Mouse (Mus musculus): ENCODE data around the gene Ice1. TPM values are rescaled to one million over a fixed set of nuclear protein-coding genes. Genes with fewer than 3 reads are reported as not detected.

The Ice1 gene
- polyA plus RNA-seq, 1 experiment from 2014 or later: 27.2 TPM

DNA sequence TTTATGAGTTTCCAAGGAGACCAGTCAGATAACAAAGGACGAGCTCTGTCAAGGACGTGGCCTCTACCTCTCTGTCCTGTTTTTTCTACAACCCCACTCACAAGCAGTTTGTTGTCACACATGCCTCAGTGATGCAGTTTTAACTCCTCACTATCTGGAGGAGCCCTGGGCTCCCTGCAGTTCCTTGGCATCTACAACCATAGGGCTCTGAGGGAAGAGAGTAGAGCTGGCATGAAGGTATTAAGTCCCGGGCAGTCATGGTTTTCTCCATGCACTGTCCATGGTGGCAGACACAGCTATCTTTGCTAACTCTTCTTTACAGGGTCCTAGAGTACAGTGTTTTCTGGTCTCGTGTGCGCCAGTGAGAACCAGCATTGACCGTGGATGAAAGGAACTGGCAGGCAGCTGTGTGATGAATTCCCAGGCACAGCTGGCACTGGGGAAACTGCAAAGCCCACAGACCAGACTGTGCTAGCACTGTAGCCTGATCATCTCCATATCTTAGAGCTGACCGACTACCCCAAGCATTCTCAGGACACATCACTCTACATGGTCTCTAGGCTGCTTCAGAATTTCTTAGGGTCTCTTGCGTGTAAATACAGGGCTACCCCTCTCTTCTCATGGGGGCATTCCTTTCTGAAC lies 127.9 kb downstream of the Ice1 start:
- Histone ChIP-seq H3K9me3 (ENCODE audit: control insufficient read depth, low read length) (no peaks in the 10 kb centered on the region), H3K9ac (ENCODE audit: low read depth, low read length) (no peak overlapping the region), H3K27me3 (replicated peaks; ENCODE audit: control insufficient read depth, insufficient read depth, low read length) (no peaks in the 10 kb centered on the region), H3K4me2 (ENCODE audit: low read length) (no peak overlapping the region), H3K27ac (ENCODE audit: low read depth, low read length) (no peak overlapping the region; the same call in 1 of the 2 replicates), H3K36me3 (ENCODE audit: control insufficient read depth, insufficient read depth, low read length) (no peaks in the 10 kb centered on the region), H3K4me3 (ENCODE audit: low read length) (no peak overlapping the region), H3K4me1 (ENCODE audit: control insufficient read depth, insufficient read depth, low read depth, low read length) (peaks cover 9% of the 10 kb centered on the region; the same call in 1 of the 2 replicates)
- WGBS: 51% methylated on average over 8 of the region's 8 CpGs
- peak; percentile 71 for ATAC-seq

DNA sequence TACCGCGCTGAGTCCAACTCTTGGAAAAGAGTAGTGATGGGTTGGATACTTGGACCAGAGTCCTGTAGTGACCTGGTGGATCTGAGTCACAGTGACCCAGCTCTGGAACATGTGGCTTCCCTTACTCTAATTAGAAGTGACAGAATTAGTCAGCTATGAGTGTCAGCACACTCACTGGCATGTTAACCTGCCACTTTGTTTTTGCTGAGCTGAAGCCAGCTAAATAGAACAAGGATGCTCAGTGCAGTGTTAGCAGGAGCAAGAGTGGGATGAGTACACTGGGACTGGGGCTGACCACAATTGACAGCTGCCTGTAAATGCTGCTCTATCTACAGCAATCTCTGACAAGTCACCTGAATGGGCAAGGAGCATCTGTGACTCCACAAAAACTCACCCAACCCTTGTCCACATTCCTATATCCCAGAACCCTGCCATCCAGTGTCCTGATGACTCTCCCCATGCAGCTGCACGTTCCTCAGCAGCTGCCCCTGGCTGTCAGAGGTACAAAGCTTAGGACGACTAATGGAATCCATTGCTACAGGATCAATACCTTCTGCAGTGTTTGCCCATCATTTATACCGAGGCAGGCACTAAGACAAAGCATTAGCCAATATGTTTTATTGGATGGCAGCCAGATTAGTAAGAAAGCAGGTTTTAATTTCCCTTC lies 128.6 kb downstream of the Ice1 start:
- Histone ChIP-seq H3K9me3 (ENCODE audit: control insufficient read depth, low read length) (no peaks in the 10 kb centered on the region), H3K4me2 (ENCODE audit: low read length) (no peak overlapping the region), H3K4me3 (ENCODE audit: low read length) (no peak overlapping the region), H3K4me1 (ENCODE audit: control insufficient read depth, insufficient read depth, low read depth, low read length) (peaks cover 9% of the 10 kb centered on the region; the same call in 1 of the 2 replicates), H3K27ac (ENCODE audit: low read depth, low read length) (no peak overlapping the region), H3K9ac (ENCODE audit: low read depth, low read length) (no peak overlapping the region), H3K27me3 (replicated peaks; ENCODE audit: control insufficient read depth, insufficient read depth, low read length) (no peaks in the 10 kb centered on the region), H3K36me3 (ENCODE audit: control insufficient read depth, insufficient read depth, low read length) (no peaks in the 10 kb centered on the region)
- peak; percentile 83 for ATAC-seq
- WGBS: 47% methylated on average over 5 of the region's 5 CpGs

Other genes starting within 250 kb of the Ice1 start
- gene Adamts16, start 204.2 kb upstream of the Ice1 start, polyA plus RNA-seq (2015; fragmentation: Nextera tagmentation; extraction: Ambion mirVana): 2.7 and 3.6 TPM in 2 replicates

All from hindbrain, embryonic 16.5 days (tissue).